ENCODE assay signal across 8 mouse cellular contexts in the genomic region with DNA sequence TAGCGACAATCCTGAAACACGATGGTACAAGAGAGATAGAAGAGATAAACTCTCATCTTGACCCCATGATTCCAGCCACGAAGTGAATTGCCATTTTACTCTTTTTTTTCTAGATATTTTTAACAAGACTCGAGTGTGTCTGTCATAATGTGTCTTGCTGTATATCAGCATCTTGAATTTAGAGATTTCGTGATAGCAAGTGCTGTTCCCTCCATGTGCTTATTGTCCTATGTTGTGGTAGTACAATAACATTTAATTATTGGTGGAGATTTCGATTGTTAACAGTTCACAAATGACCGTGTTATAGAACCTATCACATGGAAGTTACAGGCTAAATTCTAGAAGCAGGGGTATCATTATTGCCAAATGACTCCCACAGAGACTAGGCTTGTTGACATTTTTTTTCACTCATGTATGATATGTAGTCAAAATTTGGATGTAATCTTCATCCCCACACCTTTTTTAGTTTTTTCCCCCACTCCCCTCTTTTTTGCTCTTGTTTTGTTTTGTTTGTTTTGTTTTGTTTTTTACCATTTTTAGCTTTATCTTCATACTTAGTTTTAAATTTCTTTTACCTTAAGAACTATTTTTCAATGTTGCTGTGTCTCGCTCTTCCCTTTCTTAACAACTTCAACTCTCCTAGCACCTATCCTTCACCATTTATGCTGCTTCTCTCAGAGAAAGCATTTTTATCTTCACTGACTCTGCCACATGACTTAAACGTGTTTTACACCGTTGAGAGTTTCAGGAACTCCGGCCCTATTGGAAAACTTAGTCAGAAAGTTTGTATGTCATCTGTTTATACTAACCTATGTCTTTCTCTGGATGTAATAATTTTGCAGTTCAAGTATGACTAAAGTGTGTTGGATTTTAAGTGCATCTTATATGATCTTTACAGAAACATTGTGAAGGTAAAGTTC. TPM values are rescaled to one million over a fixed set of nuclear protein-coding genes. Genes with fewer than 3 reads are reported as not detected.
DNase-seq lines count a peak whose midpoint lies in the region; ATAC-seq and TF ChIP-seq lines count a peak whose summit lies in the region.

No protein-coding gene starts in this region.

- WGBS in heart, embryonic 10.5 days = 34% methylated on average over 11 of the region's 11 CpGs
- 38% methylated on average over 11 of the region's 11 CpGs for WGBS in forebrain, postnatal 0 days
- WGBS in liver, embryonic 16.5 days (ENCODE audit: insufficient replicate concordance) = 21% methylated on average over 11 of the region's 11 CpGs

- peaks cover 19% of the 10 kb centered on the region for H3K4me1 ChIP-seq in heart, embryonic 10.5 days
- no peaks in the 10 kb centered on the region for H3K4me1 ChIP-seq in ES-Bruce4 (ENCODE audit: control insufficient read depth, insufficient read depth, low read length)
- H3K4me1 ChIP-seq in forebrain, postnatal 0 days (ENCODE audit: insufficient read depth) = peaks cover 9% of the 10 kb centered on the region; the same call in 1 of the 2 replicates
- peaks cover 14% of the 10 kb centered on the region for H3K4me1 ChIP-seq in liver, embryonic 16.5 days (ENCODE audit: control insufficient read depth, low read depth, low read length)

- no peak for TF ChIP-seq POLR2A in ES-Bruce4 (IDR thresholded peaks at IDR 0.05; ENCODE audit: insufficient read depth, low read length)

- DNase-seq in heart, embryonic 10.5 days (ENCODE audit: low spot score) = no peak
- no peak for DNase-seq in heart, postnatal 4 days
- no peak for DNase-seq in forebrain, postnatal 0 days
- no peak for DNase-seq in right cerebral cortex, adult 2 months (ENCODE audit: low spot score in 2 of 2)
- DNase-seq in adrenal gland, postnatal 36 days = no peak
- no peak for DNase-seq in adrenal gland, postnatal 10 days

- H3K4me2 ChIP-seq in forebrain, postnatal 0 days (ENCODE audit: low read depth) = peak overlapping the region; percentile 72
- peak overlapping the region; percentile 86 for H3K4me2 ChIP-seq in liver, embryonic 16.5 days (ENCODE audit: low read depth, low read length)

- no peaks in the 10 kb centered on the region for H3K27me3 ChIP-seq in heart, embryonic 10.5 days (ENCODE audit: insufficient read depth, poor library complexity, severe bottlenecking)
- no peaks in the 10 kb centered on the region for H3K27me3 ChIP-seq in ES-Bruce4 (ENCODE audit: control insufficient read depth, insufficient read depth, low read length, poor library complexity, severe bottlenecking)
- no peaks in the 10 kb centered on the region for H3K27me3 ChIP-seq in forebrain, postnatal 0 days (ENCODE audit: insufficient read depth, low read length)
- H3K27me3 ChIP-seq in liver, embryonic 16.5 days (ENCODE audit: control insufficient read depth, insufficient read depth, low read depth, low read length) = no peaks in the 10 kb centered on the region

- peak overlapping the region; percentile 94 for H3K4me3 ChIP-seq in heart, embryonic 10.5 days
- peak overlapping the region; percentile 88 for H3K4me3 ChIP-seq in ES-Bruce4 (ENCODE audit: low read depth, low read length)
- peak overlapping the region; percentile 93 for H3K4me3 ChIP-seq in forebrain, postnatal 0 days (ENCODE audit: low read depth, low read length)
- peak overlapping the region; percentile 98 for H3K4me3 ChIP-seq in liver, embryonic 16.5 days (ENCODE audit: low read depth, low read length)

- TF ChIP-seq CTCF in ES-Bruce4 (IDR thresholded peaks at IDR 0.05; ENCODE audit: low read depth, low read length) = no peak
- TF ChIP-seq CTCF in forebrain, postnatal 0 days (IDR thresholded peaks at IDR 0.05; ENCODE audit: low read depth) = no peak

- peak overlapping the region; percentile 97 for H3K27ac ChIP-seq in heart, embryonic 10.5 days
- H3K27ac ChIP-seq in ES-Bruce4 (ENCODE audit: insufficient read depth, low read length) = no peak overlapping the region
- H3K27ac ChIP-seq in forebrain, postnatal 0 days (ENCODE audit: low read depth, low read length) = peak overlapping the region; percentile 76; the same call in 1 of the 2 replicates
- peak overlapping the region; percentile 91 for H3K27ac ChIP-seq in liver, embryonic 16.5 days (ENCODE audit: low read length)

- no peak for ATAC-seq in forebrain, postnatal 0 days
- no peak for ATAC-seq in liver, embryonic 16.5 days (ENCODE audit: low read depth)

- no peaks in the 10 kb centered on the region for H3K9me3 ChIP-seq in heart, embryonic 10.5 days
- H3K9me3 ChIP-seq in ES-Bruce4 (replicated peaks; ENCODE audit: control insufficient read depth, insufficient read depth, low read length, poor library complexity, severe bottlenecking) = no peaks in the 10 kb centered on the region
- no peaks in the 10 kb centered on the region for H3K9me3 ChIP-seq in forebrain, postnatal 0 days (ENCODE audit: low read length)
- no peaks in the 10 kb centered on the region for H3K9me3 ChIP-seq in liver, embryonic 16.5 days (replicated peaks; ENCODE audit: control insufficient read depth, low read length)

- H3K9ac ChIP-seq in ES-Bruce4 (ENCODE audit: low read depth, poor library complexity, severe bottlenecking) = peak overlapping the region; percentile 88
- peak overlapping the region; percentile 87 for H3K9ac ChIP-seq in forebrain, postnatal 0 days
- H3K9ac ChIP-seq in liver, embryonic 16.5 days (ENCODE audit: low read depth, low read length) = peak overlapping the region; percentile 97

- no peak for TF ChIP-seq EP300 in ES-Bruce4 (IDR thresholded peaks at IDR 0.05; ENCODE audit: insufficient read depth, low read depth, low read length)

- H3K36me3 ChIP-seq in heart, embryonic 10.5 days = peaks cover 30% of the 10 kb centered on the region
- peaks cover 11% of the 10 kb centered on the region for H3K36me3 ChIP-seq in ES-Bruce4 (ENCODE audit: control insufficient read depth, insufficient read depth, low read length, poor library complexity, severe bottlenecking)
- peaks cover 9% of the 10 kb centered on the region for H3K36me3 ChIP-seq in forebrain, postnatal 0 days (ENCODE audit: insufficient read depth)
- peaks cover 5% of the 10 kb centered on the region for H3K36me3 ChIP-seq in liver, embryonic 16.5 days (ENCODE audit: control insufficient read depth, insufficient read depth)

RNA-seq across cellular contexts. Expression of a gene that starts 2.4 kb away (rescaled TPM):
- polyA plus RNA-seq in heart, embryonic 10.5 days (2016; fragmentation: Nextera tagmentation; extraction: Ambion mirVana) = 197 and 226 TPM in 2 replicates
- 10 to 100 TPM; 94.1 to 96.3 TPM for total RNA-seq in heart, postnatal 4 days (2021)
- polyA plus RNA-seq in ES-Bruce4 (2011; ENCODE audit: insufficient read depth, insufficient read length, low read depth, missing spikeins) = 137 TPM in 2 replicates
- total RNA-seq in forebrain, postnatal 0 days (2014; rRNA removed) = 48.8 and 52.7 TPM in 2 replicates
- 182 and 195 TPM in 2 replicates for polyA plus RNA-seq in forebrain, postnatal 0 days (2015; fragmentation: Nextera tagmentation; extraction: Ambion mirVana)
- 95.5 and 113 TPM in 2 replicates for polyA plus RNA-seq in liver, embryonic 16.5 days (2015; fragmentation: Nextera tagmentation; extraction: Ambion mirVana)
- 100 to 1,000 TPM; 153 to 159 TPM for total RNA-seq in adrenal gland, postnatal 36 days (2021)
- total RNA-seq in adrenal gland, postnatal 10 days (2021) = 100 to 1,000 TPM; 108 to 114 TPM

RNA-seq across cellular contexts. Expression of a gene that starts 2.4 kb away (rescaled TPM):
- polyA plus RNA-seq in heart, embryonic 10.5 days (2016; fragmentation: Nextera tagmentation; extraction: Ambion mirVana) = 63.2 and 82.9 TPM in 2 replicates
- total RNA-seq in heart, postnatal 4 days (2021) = 10 to 100 TPM; 25.9 to 27.6 TPM
- 113 and 119 TPM in 2 replicates for polyA plus RNA-seq in ES-Bruce4 (2011; ENCODE audit: insufficient read depth, insufficient read length, low read depth, missing spikeins)
- 42.7 and 48.4 TPM in 2 replicates for total RNA-seq in forebrain, postnatal 0 days (2014; rRNA removed)
- polyA plus RNA-seq in forebrain, postnatal 0 days (2015; fragmentation: Nextera tagmentation; extraction: Ambion mirVana) = 70.2 and 73.1 TPM in 2 replicates
- polyA plus RNA-seq in liver, embryonic 16.5 days (2015; fragmentation: Nextera tagmentation; extraction: Ambion mirVana) = 17.5 and 20.8 TPM in 2 replicates
- 10 to 100 TPM; 34.8 to 35.1 TPM for total RNA-seq in adrenal gland, postnatal 36 days (2021)
- total RNA-seq in adrenal gland, postnatal 10 days (2021) = 10 to 100 TPM; 26.5 to 28.8 TPM

RNA-seq across cellular contexts. Expression of a gene that starts 50.5 kb away (rescaled TPM):
- 100 and 115 TPM in 2 replicates for polyA plus RNA-seq in heart, embryonic 10.5 days (2016; fragmentation: Nextera tagmentation; extraction: Ambion mirVana)
- 100 to 1,000 TPM; 211 to 228 TPM for total RNA-seq in heart, postnatal 4 days (2021)
- 107 and 111 TPM in 2 replicates for polyA plus RNA-seq in ES-Bruce4 (2011; ENCODE audit: insufficient read depth, insufficient read length, low read depth, missing spikeins)
- total RNA-seq in forebrain, postnatal 0 days (2014; rRNA removed) = 94.9 and 102 TPM in 2 replicates
- polyA plus RNA-seq in forebrain, postnatal 0 days (2015; fragmentation: Nextera tagmentation; extraction: Ambion mirVana) = 64.7 and 68.6 TPM in 2 replicates
- polyA plus RNA-seq in liver, embryonic 16.5 days (2015; fragmentation: Nextera tagmentation; extraction: Ambion mirVana) = 38.4 and 42.4 TPM in 2 replicates
- 100 to 1,000 TPM; 256 to 300 TPM for total RNA-seq in adrenal gland, postnatal 36 days (2021)
- 100 to 1,000 TPM; 235 to 244 TPM for total RNA-seq in adrenal gland, postnatal 10 days (2021)
